Mouse (Mus musculus): ENCODE data around the gene Ppp1r16b. TPM values are rescaled to one million over a fixed set of nuclear protein-coding genes. Genes with fewer than 3 reads are reported as not detected.
"Not testable (repeated sequence)": the region's sequence is repeated elsewhere in the genome, so short reads cannot be mapped to it uniquely, and the experiment has no call there.

Gene Ppp1r16b
- total RNA-seq, 2 experiments from 2014 or later, result 6.9 to 11.5 TPM

DNA sequence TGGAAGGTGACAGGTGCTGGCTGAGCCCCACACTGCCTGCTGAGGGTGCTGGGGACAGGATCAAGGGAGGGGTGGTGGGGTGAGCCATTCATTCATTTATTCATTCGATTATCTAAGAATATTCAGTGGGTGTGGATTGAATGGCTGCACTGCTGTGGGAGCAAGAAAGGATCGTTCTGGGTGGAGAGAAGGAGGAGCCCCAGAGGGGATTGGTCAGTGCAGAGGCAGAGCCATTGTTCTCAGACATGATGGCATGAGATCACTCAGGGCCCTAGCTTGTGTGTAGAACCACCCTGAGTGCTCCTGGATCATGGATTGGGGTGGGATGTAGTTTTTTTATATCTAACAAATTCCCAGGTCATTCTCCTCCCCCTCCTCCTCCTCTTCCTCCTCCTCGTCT is 56.3 kb downstream of the Ppp1r16b start:
- no peak for DNase-seq (ENCODE audit: low spot score in 2 of 2)

DNA sequence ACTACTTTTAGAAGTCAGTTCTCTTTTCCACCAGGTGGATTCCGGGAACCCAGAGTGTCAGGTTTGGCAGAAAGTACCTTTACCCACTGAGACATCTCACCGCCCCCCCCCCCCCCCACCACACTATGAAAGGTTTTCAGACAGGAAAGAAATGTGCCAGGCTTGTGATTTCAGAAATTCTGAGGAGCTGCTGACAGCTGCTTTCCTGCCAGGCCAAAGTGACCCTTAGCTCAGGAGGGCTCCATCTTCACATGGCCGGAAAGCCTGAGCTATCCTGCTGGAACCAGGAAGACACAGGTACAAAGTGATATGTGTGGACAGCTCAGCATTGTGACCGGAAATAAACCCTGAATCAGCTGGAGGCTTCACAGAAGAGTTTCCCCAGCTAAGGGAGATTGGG is 56.9 kb downstream of the Ppp1r16b start:
- DNase-seq (ENCODE audit: low spot score in 2 of 2), result no peak

DNA sequence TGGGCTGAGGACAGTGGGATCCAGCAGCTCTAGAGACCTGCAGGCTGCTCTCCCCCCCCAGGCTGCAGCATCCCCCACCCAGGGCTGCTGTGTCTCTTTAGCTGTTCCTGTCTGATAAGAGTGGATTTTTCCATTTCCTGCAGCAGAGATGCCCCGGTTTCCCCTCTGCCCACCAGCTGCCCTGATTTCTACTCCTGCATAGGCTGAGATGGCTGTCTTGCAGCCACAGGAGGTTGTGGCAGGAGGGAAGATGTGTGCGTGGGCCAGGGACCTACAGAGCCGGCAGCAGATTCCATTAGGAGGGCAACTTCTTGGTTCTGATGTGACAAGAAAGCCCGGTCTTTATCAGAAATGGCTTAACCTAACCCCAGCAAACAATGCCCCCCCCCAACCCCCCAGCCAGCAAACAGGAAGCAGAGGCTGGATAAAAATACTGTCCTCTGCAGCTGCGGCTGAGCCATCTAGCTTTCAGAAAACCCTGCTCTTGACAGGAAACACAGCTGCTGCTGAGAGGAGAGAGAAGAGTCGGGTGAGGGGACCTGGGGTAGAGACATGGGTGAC is 57.9 kb downstream of the Ppp1r16b start:
- no peak for DNase-seq (ENCODE audit: low spot score in 2 of 2)

DNA sequence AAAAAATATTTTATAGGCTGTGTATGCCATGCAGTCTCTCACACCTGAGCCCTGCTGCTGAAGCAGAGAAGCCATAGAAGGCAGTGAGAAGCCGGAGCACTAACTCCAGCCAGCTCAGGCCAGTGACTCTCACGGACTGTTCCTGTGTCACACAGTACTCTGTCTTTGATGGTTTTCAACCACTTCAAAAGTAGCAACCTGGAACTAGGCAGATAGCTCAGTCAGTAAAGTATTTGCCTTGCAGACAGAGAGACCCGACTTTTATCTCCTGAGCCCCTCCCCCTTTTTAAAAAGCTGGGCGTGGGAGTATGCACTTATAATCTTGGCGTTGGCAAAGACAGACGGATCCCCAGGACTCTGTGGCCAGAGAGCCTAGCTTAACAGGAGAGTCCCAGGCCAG is 58.6 kb downstream of the Ppp1r16b start:
- DNase-seq (ENCODE audit: low spot score in 2 of 2), result no peak

DNA sequence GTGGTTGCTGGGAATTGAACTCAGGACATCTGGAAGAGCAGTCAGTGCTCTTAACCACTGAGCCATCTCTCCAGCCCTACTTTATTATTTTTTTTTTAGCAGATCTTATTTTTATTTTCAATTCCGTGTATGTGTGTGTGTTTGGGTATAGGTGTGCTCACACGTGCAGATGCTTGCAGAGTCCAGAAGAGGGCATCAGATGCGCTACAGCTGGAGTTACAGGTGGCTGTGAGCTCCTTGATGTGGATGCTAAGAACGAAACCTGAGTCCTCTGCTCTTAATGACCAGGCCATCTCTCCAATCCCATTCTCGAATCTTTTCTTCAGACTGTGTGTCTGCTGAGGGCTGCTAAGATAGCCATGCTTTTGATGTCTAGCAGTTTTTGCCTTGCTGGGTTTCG is 61.1 kb downstream of the Ppp1r16b start:
- DNase-seq (ENCODE audit: low spot score in 2 of 2), result no peak

DNA sequence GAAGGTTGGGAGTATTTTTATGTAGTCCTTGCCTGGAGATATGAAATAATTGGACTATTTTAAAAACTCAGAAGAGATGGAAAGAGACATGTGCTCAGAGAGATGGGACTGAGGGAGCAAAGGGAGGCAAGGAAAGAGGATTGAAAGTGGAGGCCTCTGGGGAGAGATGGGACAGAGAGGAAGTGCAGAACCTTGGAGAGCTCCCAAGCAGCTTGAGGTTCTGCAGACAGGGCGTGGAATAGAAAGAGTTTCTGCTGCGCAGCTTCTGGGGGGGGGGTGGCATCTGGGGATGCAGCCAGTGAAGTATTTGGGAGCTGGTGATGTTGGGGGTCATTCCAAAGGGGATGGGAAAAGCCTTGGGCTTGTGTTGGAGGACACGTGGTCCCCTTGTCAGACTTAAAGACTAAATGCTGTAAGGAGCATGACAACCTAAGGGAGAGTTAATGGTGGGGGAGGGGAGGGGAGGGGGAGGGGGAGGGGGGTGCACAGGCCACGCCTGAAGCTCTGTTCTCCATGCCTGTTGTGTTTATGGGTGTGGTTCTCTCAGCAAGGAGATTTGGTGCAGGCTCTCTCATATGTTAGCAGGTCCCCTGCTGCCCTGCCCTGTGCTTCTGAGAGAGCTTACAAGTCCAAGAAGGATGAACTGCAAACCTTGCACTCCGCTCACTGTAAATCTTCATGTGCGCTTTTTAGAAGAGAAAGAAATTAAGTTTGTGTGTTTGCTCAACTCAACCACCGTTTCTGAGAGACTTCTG is 63.0 kb downstream of the Ppp1r16b start:
- DNase-seq (ENCODE audit: low spot score in 2 of 2), result no peak

DNA sequence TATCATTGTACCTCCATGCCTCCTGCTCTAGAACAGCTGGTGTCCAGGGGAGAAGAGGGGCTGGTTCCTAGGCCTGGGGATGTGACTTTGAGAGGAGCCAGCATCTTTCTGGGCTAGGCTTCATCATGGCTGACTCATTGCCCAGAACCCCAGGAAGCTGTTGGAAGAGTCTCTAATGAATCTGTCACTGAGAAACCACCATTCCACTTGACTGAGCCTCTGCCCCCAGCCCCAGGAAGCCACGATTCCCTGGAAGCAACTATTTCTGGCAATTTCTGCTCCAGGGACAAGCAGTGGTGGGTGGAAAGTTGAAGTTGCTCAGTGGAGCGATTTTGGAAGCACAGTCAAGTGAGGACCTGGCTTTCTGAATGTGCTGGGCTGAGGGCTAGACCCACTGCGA is 65.7 kb downstream of the Ppp1r16b start:
- no peak for DNase-seq (ENCODE audit: low spot score in 2 of 2)

DNA sequence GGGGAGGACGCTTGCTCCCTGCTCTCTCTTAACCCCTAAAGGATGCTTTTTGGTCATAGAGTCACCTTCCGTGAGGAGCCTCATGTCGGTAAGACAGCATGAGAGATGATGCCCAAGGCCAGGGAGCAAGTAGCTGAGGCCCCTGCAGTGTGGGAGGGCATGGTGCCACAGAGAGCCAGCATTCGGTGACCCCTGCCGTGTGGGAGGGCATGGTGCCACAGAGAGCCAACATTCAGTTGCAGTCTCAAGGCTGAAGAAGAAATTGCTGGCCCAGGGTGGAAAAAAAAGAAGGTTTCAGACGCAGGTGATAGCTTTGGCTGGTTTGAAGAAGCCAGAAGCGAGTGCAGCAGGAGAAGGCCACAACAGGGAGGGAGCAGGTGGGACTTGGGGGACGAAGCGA is 67.3 kb downstream of the Ppp1r16b start:
- no peak for DNase-seq (ENCODE audit: low spot score in 2 of 2)

DNA sequence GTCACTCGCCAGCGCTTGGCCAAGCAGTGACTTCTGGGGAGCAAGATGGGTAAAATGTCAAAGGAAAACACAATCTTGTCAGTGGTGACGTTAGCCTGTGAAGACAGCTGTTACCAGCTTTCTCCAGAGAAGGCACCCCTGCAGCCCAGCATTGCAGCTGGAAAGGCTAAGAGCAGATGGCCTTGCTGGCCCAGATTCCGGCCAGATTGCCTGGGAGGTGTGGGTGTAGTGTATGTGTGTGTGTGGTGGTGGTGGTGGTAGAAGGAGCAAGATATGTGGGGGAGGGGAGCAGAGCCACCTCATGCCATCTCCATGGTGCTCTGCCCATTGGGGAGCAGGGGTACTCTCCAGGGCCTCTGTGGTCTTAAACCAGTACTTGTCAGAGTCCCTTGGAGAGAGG is 67.9 kb downstream of the Ppp1r16b start:
- no peak for DNase-seq (ENCODE audit: low spot score in 2 of 2)

DNA sequence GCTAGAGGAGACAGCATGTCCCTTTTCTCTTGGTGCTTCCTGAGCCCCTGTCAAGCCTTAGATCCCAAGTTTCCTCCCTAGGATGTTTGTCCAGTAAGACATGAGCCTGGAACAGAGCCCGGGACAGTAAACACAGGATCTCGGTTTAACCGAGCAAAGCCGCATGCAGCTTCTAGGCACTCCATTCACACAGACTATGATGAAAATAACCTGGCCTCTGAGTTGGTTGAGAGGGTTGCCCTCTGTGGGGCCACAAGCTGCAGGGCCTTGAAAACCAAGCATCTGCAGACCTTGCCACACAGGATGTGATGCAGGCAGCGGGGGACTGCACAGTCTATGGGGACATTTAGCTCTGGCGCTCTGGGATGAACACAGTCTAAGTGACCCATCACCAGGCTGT is 68.7 kb downstream of the Ppp1r16b start:
- DNase-seq (ENCODE audit: low spot score in 2 of 2), result no peak

DNA sequence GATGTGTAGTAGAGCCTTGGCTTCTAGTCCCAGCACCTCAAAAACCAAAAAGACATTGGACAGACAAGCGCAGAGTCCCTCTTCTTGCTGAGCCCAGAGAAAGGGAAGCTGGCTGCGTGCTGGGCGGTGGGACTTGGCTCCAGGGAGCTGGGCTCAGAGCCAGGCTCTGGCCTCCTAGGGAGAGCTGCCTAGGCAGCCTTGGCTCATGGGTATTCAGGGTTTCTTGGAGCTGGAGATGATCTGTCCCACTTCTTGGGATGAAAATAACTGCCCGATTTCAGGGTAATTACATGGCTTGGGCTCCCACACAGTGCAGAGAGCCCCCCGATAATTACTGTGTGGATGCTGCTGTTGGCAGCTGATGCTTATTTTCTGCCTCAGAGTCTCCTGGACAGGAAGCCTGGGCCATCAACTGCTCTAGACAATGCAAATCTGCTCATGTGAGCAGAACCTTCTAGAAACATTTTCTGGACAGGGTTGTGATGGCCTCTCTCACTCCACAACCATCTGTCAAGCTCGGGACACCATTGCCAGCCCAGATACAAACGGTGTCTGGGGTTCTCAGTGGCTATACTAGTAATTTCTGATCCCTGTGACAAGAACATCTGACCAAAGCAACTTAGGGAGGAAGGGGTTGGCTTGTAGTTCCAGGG is 69.4 kb downstream of the Ppp1r16b start:
- DNase-seq (ENCODE audit: low spot score in 2 of 2), result no peak

DNA sequence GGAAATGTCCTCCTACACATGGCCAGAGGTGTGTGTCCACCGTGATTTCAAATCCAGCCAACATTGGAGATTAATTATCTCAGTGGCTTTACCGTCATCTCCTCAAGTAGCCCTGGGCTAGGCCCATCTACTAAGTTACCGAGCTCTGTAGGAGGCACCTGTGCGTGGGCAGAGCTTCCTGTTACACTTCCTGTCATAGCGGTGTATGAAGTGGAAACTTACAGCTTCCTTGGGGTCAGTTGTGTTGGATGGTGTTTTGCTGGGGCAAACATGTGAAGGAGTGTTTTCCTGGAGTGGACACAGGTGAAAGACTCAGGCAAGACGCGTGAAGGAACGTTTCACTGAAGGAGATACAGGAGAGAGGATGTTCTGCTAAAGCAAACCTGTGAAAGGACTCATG is 70.1 kb downstream of the Ppp1r16b start:
- no peak for DNase-seq (ENCODE audit: low spot score in 2 of 2)

DNA sequence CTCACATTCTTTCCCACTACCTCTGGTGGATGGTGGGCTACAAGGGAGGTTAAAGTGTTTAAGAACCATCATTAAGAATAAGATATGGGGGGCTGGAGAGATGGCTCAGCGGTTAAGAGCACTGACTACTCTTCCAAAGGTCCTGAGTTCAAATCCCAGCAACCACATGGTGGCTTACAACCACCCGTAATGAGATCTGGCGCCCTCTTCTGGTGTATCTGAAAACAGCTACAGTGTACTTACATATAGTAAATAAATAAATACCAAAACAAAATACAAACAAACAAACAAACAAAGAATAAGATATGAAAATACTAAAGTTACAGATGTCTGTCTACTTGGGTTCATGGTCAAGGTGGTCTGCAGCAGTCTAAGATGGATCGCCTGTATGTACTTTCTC is 71.0 kb downstream of the Ppp1r16b start:
- DNase-seq (ENCODE audit: low spot score in 2 of 2), result not testable (repeated sequence)

DNA sequence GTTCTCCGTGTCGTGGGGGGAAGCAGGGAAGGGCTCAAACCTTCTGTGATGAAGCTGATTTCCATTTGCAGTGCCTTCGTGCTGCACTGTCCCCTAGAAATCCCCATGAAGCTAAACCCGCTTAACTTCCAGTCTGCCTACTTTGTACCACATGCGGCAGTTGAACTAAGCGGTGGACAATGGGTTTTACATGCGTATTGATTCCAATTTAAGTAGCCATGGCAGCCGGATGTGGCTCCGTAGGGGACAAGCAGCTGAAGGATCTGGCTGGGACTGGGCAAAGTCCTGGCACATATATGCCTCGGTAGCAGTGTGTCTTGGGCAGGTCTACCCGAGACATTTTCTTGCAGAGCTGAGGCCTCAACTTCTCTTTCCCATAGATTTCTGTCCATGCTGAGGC is 73.4 kb downstream of the Ppp1r16b start:
- no peak for DNase-seq (ENCODE audit: low spot score in 2 of 2)

DNA sequence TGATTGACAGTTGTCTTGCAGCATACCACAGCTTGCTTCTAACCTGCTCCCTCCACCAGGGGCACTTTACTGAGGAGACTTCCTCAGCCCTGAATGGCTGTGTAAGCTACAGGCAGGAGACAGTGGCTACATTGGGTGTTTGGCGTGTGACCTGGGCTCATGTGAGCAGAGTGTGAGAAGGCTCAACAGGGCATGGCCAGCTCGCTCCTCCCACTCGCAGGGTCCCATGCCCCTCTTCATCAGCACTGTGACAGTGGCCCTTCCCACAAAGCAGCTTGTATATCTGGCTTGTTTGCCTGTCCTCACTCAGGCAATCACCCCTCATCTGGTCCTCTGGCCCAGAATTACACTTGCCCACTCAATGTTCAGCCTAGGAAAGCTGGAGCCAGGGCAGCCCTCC is 73.9 kb downstream of the Ppp1r16b start:
- DNase-seq (ENCODE audit: low spot score in 2 of 2), result no peak

DNA sequence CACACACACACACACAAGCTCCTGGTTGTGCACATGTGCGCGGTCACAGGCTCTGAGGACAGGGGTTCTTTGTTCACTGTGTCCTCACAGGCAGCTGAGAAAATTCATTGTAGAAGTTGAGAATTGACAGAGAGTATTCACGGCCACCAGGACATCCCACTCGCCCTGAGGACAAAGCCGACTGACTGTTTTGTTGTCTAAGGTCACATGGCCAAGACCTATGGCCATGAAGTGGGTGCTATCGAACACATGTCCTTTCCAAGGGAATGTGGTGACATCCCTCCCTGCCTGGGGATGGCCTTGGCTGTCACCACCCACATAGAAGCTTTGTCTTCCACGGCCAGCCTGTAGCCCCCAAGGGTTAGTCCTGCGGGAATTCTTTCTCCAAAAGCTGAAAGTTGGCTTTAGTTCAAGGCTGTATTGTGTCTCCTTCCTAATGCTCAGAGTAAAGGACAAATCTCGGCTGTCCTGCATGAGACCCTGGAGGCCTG is 75.9 kb downstream of the Ppp1r16b start:
- DNase-seq (ENCODE audit: low spot score in 2 of 2), result peak in 1 of 2 experiments; percentile 15

DNA sequence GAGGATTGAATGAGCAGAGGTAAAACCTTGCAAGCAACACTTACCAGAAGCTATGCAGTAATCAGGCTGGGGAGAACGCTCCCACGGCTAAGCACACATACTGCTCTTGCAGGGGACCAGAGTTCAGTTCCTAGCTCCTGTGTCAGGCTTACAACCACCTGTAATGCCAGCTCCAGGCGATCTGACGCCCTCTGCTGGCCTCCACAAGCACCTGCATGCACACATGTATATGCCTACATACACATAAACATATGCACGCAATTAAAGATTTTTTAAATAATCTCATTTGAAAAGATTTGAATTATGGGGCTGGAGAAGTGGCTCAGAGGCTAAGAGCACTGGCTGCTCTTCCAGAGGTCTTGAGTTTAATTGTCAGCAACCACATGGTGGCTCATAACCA is 77.2 kb downstream of the Ppp1r16b start:
- no peak for DNase-seq (ENCODE audit: low spot score in 2 of 2)

DNA sequence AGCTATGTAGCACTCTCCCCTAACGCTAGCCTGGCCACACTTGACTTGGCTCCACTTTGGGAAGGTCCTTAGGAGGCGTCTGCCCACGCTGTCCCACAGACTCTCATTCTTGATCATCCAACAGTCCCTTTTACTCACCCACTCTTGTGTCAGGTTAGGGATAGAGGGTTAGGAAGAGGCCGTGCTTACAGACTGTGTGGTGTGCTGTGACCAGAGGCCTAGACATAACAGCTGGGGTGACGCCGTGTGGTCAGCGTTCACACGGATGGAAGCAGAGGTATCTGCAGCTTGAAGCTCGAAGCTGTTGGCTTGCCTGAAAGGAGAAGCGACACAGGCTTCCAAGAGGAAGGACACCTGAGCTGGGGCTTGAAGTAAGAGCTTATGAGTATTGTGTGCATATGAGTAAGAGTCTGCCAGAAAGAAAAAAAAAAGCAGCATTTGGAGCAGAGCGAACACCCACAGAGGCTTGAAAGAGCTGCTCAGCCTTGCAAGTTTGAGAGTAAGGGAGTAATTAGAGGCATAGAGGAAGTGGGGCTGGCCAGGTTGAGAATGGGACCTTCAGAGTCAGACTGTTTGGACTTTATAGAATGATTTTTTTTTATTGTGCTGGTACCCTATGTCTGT is 78.4 kb downstream of the Ppp1r16b start:
- no peak for DNase-seq (ENCODE audit: low spot score in 2 of 2)

DNA sequence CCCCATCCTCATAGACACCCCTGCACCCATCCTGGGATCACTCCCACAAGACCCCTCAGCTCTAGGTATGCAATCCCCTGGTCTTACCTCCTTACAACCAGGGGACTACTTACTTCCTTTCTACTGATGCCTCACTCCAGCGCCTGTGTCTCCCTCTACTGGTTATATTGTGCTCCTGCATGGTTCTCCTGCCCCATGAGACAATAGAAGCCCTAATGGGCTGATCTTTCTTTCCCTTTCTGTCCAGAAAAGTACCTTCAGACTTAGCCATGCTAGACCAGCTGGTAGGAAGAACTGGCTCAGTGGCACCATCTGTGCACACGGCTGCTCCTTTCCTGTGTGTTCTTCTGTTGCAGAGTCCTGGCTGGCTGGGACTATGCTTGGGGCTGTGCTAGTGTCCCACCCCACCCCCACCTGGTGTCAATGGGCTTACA is 79.9 kb downstream of the Ppp1r16b start:
- DNase-seq (ENCODE audit: low spot score in 2 of 2), result no peak

DNA sequence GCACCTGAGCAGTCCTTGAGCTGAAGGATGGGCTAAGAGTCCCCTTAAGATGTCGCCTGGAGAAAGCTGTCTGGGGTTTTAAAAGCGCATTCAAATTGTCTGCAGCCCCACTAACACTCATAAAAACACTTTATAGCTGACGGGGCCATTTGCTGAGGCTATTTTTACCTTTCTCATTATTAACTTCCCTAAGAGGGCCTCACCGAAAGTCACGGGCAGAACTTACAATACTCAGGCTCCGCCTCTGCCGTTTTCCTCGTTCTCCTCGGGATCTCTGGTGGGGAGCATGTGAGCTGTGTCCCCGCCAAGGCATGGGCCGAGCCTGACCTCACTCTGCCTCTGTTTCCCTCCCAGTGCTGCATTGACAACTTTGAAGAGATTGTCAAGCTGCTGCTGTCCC is 81.0 kb downstream of the Ppp1r16b start:
- no peak for DNase-seq (ENCODE audit: low spot score in 2 of 2)

DNA sequence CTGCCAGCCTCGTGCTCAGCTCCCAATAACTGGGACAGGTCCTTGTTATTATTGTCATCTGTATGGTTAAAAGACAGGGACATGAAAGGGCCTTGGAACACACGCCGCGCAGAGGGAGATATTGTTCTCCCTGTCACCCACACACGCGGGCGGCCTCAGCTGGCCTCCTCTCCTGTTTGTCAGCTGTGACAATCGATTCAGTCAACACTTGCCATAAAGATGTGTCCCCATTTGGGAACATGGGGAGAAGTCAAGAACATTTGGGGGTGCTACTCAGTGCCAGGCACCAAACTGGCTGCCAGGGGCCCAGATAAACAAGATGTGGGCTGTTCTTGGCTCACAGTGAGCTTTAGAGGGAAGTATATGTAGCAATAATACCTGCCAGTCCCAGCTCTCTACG is 84.2 kb downstream of the Ppp1r16b start:
- DNase-seq (ENCODE audit: low spot score in 2 of 2), result no peak

DNA sequence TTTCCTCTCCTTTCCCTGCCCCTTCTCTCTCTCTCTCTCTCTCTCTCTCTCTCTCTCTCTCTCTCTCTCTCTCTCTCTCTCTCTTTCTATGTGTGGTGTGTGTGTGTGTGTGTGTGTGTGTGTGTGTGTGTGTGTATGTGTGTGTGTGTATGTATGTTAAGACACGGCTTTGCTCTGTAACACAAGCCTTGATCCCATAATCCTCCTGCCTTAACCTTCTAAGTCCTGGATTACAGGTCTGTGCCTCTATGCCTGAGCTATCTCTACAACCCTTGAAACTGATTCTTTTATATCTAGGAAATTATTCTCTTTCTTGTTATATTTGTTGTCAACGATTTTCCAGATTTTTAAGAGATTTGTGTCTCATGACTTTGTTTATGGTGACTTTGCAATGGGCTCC is 95.0 kb downstream of the Ppp1r16b start:
- DNase-seq (ENCODE audit: low spot score in 2 of 2), result no peak
